Mouse (Mus musculus) heart, adult 18-20 months (tissue): ENCODE data around the gene Tango2. TPM values are rescaled to one million over a fixed set of nuclear protein-coding genes. Genes with fewer than 3 reads are reported as not detected.
"Not testable (repeated sequence)": the region's sequence is repeated elsewhere in the genome, so short reads cannot be mapped to it uniquely, and the experiment has no call there.

Source experiments
- DNase-seq, 2 experiments: peaks; one replicate each; pipeline ENCODE4 v3.0.0; 2021 to 2022; ENCODE audit warnings: mixed read lengths in 1 of 2
- total RNA-seq, 2 experiments: library from RNA; stranded (reverse); gene quantifications; 2 replicates each; pipeline ENCODE4 v1.2.3; 2021

Tango2 gene
- total RNA-seq, 2 experiments from 2014 or later, result 170 to 176 TPM

DNA sequence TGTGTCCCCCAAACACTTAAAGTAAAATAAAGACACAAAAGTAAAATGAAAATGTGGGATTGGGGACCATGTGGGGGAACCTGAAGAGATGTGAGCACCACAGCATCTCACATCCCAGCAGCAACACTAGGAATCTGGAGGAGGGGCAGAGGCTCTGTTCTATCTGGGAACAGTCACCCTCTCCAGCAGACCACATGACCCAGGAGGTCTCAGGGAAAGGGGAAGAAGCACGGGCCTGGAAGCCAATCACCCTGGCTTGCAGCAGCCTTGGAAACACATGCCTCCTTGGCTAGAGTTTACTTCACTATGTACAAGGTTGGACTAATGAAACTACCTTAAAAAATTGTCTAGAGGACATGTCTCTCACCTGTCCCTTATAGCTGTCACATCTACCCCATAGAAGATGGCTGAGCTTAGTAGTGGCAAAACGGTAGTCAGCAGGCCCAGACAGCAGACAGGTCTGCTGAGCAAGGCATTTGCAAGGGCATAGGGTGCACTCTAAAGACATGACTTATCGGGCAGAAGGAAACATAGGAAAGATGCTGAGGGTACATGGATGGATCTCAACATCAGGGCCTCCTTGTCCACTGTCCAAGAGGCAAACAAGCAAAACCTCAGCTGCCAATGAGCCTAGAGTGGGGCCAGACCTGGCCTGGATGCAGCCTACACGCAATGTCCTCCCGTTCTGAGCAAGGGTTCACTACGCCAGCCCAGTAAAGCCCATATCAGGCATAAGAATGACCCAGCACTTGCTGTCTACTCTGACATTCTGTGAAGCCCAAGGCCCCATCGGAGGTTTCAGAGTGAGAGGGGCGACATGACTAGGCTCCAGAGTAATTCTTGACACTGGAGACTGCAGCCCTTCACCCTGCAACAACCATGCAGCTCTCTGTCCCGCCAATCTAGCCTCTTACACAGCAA, 5.0 kb downstream of the Tango2 start:
- DNase-seq, result peak in 1 of 2 experiments; percentile 63

DNA sequence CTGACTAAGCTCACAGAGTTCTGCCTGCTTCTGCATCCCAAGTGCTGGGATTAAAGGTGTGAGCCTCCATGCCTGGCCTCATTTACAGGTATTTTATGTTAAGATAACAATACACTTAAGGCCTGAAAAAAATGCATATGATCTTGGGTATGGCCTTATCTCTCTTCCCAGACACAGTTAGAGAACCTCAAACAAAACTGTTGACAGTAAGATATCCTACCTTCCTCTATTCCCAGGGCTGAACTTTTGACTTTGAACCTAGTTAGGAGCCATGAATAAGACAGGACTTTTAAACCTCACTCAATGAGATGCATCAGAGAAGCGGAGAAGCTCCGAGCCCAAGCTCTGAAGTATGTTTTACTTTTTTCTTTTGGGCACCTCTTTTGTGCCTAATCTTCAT, 5.8 kb downstream of the Tango2 start:
- DNase-seq, result no peak

DNA sequence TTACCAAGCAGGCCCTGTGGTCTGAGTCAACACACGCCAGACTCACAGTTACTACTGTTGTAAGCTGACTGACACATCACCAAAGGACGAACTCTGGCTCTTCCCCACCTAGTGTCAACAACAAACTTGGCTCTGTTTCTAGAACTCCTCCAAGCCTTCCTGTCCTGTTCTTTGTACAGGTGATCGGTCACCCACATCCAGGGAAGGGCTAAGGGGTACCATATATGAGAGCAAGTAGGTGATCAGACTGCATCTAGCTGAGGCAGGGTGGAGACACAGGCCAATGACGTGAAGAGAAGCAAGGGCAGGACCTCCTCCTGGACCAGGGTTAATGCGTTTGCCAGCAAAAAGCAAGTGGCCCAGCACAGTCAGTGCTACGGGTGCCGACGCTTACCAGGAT, 6.3 kb downstream of the Tango2 start:
- no peak for DNase-seq

DNA sequence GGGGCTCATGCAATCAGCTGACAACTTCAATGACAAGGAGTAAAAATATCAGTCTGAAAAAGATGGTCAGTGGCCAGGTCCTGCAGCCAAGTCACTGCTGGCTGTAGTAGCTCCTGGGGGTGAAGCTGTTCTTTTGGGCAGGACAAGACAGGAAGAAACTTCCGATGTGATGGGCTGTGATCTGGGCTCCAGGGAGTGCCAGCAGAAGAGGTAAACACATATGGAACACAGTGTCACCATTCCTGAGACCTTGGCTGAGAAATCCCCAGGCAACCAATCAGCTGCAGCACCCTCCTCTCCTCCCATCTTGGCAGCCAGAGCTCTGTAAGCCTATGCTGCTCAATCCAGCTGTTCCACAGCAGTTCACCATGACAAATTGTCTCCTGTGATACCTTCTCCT, 8.0 kb downstream of the Tango2 start:
- DNase-seq, result peak; percentile 73 to 80

DNA sequence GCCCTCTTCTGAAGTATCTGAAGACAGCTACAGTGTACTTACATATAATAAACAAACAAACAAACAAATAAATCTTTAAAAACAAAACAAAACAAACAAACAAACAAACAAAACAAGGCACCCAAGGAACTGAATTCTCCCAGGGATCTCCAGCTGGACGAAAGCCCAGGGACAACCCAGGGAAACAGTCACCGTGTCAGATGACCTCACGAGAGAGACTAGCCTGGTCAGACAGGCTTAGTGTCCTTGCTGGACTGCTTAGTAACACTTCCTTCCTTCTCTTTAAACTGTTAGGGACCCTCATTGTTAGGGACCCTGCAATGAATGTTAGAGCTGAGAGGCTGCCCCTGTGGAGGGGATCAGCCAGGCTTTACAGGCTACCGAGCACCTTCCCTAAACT, 10.6 kb downstream of the Tango2 start:
- no peak for DNase-seq

DNA sequence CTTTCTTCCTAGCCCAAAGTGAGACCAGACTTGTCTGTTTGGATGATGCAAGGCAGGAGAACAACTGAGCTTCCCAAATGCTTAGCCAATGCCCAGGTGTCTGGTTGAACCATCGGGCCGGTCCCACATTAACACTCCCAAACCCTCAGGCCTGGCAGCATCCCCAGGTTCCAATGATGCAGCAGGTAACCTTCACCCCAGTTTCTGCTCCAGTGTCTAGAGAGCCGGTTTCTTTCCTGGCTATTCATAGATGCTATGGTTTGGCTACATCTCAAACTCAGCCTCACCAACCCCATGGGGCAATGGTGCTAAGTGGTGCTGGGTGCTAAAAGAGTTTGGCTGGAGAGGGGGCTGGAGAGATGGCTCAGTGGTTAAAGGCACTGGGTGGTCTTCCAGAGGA, 11.9 kb downstream of the Tango2 start:
- DNase-seq, result peak; percentile 42 to 67

DNA sequence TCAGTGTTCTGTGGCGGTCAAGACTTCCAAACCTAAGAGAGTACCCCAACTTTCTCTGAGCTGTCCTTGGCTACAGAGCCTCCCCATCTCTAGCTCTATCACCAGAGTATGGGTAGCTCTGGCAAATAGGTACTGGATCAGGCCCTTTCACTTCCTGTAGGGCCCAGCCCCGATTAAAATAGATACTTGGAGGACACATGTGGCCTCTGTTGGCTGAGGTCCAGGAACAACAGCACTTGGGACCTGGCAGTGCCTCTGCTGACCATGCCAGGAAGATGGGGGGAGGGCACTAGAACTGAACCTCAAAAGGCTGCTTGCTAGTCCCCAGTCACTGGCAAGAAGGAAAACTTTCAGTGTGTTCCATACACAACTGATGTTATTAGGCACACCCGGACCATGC, 13.9 kb downstream of the Tango2 start:
- DNase-seq, result peak; percentile 70 to 73

DNA sequence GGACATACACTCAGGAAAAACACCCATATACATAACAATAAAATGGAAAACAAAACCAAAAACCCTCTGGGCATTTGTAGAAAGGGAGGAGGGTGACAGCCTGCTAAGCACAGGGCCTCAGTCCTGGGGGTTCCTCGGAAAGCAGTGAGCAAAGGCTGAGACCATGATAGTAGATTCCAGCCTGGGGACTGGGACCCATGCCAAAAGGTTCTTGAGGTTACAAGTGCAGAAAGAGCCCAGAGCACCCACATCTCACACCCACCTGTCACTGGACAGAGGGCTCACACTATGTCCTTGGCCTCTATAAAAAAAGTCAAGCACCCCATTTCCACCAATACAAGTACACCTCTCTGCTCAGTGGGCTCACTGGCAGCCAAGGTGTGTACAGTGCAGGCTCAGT, 19.4 kb downstream of the Tango2 start:
- DNase-seq, result no peak

DNA sequence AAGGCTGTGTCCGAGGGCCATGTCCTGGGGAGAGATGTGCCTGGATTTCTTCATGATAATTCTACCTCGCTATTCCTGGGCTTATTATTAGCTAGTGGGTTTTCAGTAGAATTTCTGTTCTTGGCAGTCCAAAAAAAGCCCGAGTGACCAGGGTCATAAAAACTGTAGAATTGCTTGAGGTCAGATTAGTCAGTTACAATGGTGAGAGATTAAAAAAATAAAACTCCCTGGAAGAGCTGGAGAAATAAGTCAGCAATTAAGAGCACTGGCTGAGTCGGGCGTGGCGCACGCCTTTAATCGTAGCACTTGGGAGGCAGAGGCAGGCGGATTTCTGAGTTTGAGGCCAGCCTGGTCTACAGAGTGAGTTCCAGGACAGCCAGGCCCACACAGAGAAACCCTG, 20.0 kb downstream of the Tango2 start:
- DNase-seq, result no peak

DNA sequence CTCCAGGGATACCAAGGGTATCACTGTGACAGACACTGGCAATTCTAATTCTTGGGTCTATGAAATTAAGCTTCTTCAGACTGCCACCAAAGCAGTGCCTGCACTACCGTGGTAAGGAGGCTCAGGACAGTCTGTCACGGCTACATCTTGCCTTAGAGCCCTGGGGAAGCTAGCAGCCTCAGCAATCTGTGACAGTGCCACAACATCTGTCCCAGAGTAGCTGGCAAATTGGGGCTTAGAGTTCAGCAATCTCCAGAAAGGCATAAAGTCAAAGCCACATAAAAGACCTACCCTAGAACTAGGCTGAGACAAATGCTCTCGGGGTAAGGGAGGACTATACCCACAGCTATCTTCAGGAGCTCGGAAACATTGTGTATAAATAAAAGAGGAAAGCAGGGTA, 22.2 kb downstream of the Tango2 start:
- no peak for DNase-seq

DNA sequence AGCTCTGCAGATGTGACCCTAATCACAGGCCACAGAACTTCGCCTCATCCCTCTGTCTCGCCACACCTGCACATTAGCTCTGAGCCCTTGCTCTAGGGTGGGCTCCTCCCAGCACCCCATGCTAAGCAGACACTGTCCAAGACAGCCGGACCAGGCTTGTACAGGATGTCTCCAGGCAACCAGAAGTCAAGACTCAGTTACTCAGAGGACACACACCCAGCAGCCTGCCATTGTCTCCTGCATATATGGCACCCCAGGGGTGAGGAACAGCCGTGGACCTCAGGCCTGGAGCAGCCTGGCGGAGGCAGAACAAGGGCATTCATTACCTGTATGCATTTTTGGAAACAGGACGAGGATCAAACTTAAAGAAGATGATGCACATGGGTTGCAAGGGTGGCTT, 23.9 kb downstream of the Tango2 start:
- no peak for DNase-seq

DNA sequence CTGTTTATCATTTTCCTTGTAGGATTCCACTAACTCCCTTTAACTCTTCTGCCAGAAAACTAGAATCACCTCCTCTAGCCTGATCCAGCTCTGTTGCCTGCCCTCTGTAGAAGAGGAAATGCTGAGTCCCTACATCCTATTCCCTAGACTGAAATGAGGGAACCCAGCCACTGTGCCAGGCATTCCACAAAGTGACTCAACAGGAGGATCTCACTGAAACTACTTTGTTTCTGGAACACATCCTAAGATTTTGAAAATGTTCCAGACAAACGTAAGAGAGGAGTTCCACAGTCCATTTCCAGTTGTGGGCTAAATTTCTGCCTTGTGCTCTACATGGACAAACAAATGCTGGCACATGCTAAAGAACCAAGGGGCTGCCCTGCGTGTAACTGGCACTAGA, 24.4 kb downstream of the Tango2 start:
- DNase-seq, result no peak

DNA sequence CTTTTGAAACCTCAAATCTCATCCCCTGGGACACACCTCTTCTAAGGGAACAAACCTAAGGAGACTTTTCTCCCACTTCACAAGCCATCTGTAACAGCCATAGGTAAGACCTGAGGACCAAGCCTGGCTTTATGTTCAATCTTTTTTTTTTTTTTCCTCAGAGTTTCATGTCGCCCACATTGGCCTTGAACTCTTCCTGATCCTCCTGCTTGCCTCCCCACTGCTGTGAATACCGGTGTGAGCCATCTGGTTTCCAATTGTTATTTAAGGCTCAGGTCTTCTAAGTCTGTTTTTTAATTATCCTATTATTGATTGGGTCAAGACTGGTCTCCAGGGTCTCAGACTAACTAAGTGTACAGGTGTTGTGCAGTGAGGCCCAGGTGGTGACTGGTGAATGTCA, 26.5 kb downstream of the Tango2 start:
- DNase-seq, result no peak

DNA sequence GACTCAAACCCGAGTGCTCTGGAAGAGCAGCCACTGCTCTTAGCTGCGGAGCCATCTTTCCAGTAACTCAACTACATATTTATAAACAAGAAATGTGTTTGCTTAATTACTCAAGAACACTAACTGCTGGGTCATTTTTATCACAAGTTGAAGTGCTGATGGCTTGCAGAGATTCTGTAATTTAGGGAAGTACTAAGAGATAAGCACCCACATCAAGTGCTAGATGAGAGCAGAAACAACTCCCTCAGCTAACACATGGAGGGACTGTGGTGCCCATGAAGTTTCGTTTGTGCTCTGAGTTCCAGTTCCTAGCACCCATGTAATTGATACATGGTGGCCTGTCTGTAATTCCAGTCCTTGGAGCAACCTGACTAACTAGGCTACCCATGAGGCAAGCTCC, 28.9 kb downstream of the Tango2 start:
- DNase-seq, result no peak

DNA sequence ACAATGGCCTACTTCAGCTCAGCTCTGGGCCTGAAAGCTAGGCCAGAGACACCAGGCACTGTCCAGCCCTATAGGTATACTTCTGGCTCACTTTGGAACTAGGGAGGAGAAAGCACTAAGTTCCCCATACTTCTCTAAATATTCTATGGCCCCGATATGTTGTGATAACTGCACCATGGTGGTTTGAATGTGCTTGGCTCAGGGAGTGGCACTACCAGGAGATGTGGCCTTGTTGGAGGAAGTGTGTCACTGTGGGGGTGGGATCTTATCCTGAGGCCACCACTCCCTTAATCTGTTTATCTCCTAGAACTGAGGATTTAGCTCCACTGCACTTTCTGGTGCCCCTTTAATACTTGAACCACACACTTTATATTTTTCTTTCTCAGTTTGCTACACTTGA, 39.7 kb downstream of the Tango2 start:
- no peak for DNase-seq

DNA sequence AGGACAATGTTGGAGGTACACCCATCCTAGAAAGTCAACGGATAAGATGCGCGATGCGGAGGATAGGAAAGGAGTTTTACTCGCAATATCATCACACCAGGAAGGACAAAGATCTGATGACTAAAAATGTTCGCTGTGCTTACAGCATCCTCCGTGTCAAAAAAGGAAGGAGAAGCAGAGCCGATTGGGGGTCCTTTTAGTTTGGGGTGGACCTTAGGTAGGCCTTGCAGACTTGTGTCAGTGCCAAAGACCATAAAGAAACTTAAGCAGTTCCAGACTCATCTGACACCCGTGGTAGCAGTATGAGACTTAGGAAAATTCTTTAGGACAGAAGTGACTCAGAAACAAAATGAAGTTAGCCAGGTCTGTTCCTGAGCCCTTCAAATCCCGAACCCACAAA, 58.3 kb downstream of the Tango2 start:
- DNase-seq, result not testable (repeated sequence)

DNA sequence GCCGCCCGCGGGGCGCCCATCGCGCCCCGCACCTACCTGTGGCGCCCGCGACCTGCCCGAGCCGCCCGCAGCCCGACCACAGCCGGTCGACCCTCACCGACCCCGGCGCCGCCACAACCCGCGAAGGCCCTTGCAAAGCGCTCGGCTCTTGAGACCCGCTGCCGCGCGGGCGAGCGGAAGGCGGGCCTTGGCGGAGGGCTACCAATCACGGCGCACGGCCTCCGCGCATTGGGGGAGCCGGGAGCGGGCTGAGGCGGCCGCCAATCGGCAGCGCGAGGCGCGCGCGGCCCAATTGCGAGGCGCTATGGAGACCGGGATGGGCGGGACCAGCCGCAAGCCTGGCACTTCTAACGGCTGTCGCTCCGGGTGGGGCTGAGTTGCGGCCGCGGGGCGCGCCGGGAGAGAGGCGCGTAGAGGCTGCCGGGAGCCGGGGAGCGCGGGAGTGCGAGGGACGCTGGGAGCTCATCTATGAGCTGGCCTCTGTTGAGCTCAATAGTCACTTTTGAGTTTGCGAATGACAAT, 58.8 kb downstream of the Tango2 start, which contains the start of gene Dgcr8:
Gene Dgcr8, minus strand, starts transcription at position 180 of the 522 bp plus-strand sequence.
- DNase-seq, result peak; percentile 96 to 99

DNA sequence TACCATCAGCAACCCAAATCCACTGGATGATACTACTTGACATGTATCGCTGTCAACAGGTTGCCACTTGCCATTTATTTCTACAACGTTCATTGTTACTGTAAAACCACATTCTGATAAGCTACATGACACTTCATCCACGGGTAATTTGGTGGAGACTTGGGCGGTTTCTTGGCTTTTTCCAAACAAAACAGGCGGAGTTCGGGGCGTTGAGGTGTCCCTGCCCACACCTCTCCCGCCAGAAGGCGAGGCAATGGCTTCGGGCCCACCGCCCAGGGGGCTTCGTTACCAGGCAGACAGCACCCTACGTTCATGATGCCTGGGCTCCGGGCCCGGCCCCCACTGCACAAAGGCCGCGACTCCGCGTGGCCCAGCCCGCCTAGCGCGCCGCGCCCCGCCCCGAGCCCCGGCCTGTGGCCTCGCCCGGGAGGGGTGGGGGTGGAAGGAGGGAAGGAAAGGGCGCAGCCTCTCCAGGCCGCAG, 59.3 kb downstream of the Tango2 start:
- no peak for DNase-seq

DNA sequence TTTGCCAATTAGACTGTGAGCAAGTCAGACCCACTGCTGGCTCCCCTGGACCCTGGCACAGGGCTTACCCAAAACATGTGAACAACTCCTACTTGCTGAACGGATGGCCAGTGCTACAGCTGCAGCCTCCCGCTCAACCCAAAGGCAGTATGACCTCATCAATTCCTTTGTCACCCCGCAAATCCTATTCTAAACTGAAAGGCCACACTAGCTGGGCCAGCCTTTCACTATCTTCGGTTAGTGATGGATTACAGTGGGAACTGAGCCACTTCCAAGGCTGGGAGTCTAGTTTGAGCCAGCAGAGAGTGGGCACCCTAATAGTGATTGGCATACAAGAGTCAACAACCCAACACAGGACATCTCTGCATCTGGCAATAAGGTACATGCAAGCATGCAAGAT, 59.7 kb downstream of the Tango2 start:
- DNase-seq, result no peak

DNA sequence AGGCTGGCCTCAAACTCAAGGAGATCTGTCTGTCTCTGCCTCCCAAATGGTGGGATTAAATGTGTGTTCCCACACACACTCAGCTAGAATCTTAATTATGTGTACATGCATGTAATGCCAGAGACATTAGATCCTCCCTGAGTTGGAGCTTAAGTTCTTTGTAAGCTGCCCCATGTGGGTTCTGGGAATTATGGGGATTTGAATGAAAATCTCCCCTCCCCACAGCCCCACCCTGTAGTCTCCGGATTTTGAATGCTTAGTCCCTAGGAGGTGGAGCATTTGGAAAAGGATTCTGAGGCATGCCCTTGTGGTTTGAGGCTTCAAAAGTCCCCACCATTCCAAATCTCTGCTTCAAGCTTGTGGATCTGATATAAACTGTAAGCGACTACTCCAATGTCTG, 72.7 kb downstream of the Tango2 start:
- no peak for DNase-seq

DNA sequence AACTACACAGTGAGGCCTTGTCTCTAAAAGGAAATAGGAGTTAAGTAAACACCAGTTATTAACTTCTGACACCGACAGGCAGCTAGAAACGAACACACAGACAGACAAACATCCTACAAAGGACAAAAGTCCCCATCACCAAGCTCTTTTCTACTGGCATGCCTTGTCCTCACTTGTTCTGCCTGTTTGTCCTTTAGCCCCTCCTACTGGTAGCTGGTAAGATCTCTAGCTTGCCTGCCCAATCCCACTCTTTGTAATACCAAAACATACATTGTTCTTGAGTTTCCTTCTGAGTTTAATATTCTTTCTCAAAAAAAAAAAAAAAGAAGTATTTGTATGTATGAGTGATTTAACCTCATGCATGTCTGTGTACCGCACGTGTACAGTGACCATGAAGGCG, 79.7 kb downstream of the Tango2 start:
- DNase-seq, result no peak

DNA sequence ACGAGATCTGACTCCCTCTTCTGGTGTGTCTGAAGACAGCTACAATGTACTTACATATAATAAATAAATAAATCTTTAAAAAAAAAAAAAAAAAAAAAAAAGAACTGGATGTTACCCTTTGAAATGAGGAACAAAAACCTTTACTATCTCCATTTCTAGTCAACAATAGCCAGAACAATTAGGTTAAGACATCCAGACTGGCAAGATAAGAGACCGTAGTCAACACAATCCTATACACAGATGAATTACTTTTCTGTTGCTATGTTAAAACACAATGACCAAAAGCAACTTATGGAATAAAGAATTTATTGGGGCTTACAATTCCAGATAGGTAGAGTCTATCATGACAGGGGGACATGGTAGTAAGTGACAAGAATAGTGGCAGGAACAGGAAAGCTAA, 82.9 kb downstream of the Tango2 start:
- DNase-seq, result no peak

DNA sequence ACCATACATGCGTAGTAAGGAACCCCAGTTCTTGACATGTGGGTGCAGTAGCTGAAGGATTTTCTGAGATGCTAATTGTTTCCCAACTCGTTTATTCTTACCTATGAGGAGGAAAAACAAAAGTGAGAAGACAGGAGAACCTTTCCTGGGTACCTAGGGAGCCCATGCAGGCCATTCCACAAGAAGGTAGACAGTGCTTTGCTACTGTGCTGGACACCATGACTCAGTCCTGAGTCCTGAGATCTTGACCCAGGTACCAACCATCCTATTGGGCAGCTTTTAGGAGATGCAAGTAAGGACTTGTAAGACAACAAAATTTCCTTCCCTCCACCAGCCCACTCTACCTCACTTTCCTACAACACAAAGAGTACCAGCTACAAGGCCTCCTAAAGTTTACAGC, 89.7 kb downstream of the Tango2 start, which contains the start of gene Gm49776:
Gene Gm49776, minus strand, starts transcription at position 101 of the 400 bp plus-strand sequence.
- no peak for DNase-seq

DNA sequence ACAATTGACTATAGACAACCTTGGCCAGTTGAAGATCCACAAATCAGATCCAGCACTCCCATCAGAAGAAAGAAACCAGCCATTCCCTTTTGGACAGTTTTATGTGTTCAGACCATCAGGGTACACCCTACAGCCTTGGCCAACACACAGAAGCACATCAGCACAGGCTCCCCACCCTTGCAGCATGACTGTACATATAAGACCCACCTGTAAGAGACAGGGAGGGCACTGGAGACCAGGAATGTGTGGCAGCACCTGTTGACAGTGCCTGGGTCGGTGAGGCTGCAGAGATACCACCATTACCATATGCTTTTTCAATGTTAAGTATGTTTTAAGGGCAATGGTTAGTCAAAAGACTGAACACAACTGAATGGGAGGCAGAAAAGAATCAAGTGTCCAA, 94.0 kb downstream of the Tango2 start:
- no peak for DNase-seq
